Mouse (Mus musculus) MEL (cell line): ENCODE measurements around the gene Fgd2. TPM values are rescaled to one million over a fixed set of nuclear protein-coding genes. Genes with fewer than 3 reads are reported as not detected.
A peak's percentile ranks its signal among the peaks of the same experiment; 100 is the strongest.

Experiments used
- DNase-seq: peaks from one replicate; pipeline ENCODE4 v3.0.0; 2011; ENCODE audit warnings: low read depth, low spot score
- H3K27ac ChIP-seq: 2 replicates; pipeline ENCODE4 v1.5.1; 2012; ENCODE audit warnings: low read depth, mild to moderate bottlenecking, control low read depth, low read length, moderate library complexity; ENCODE audit not compliant: control insufficient read depth
- H3K27me3 ChIP-seq, 2 experiments: fragments of 150-350 bp in 1 of 2; sonication (generic) in 1 of 2; 2 replicates each; pipeline ENCODE4 v1.6.1; 2012; ENCODE audit warnings: low read length in 2 of 2, mild to moderate bottlenecking in 2 of 2, improper control_type of control experiment in 1 of 2, moderate library complexity in 1 of 2; ENCODE audit not compliant: insufficient read depth in 2 of 2, control insufficient read depth in 1 of 2
- H3K36me3 ChIP-seq, 2 experiments: 2 replicates each; pipeline ENCODE4 v1.6.1; 2012 to 2014; ENCODE audit warnings: low read length in 2 of 2, improper control_type of control experiment in 1 of 2, inconsistent platforms in 1 of 2, mild to moderate bottlenecking in 1 of 2; ENCODE audit not compliant: insufficient read depth in 2 of 2, control insufficient read depth in 1 of 2
- H3K4me1 ChIP-seq, 2 experiments: fragments of 150-350 bp in 1 of 2; sonication (generic) in 1 of 2; 2 replicates each; pipeline ENCODE4 v1.6.1; 2012; ENCODE audit warnings: low read length in 2 of 2, improper control_type of control experiment in 1 of 2, mild to moderate bottlenecking in 1 of 2; ENCODE audit not compliant: insufficient read depth in 2 of 2, control insufficient read depth in 1 of 2
- H3K4me3 ChIP-seq, 2 experiments: fragments of 150-350 bp in 1 of 2; sonication (generic) in 1 of 2; 2 replicates each; pipeline ENCODE4 v1.5.1; 2012; ENCODE audit warnings: low read depth in 2 of 2, low read length in 2 of 2, mild to moderate bottlenecking in 2 of 2, moderate library complexity in 2 of 2, control low read depth in 1 of 2, improper control_type of control experiment in 1 of 2; ENCODE audit not compliant: control insufficient read depth in 1 of 2, insufficient read depth in 1 of 2
- H3K79me2 ChIP-seq: 2 replicates; pipeline ENCODE4 v1.6.1; 2012; ENCODE audit warnings: mild to moderate bottlenecking, low read length, moderate library complexity; ENCODE audit not compliant: control insufficient read depth, poor library complexity, insufficient read depth
- H3K9ac ChIP-seq: 2 replicates; pipeline ENCODE4 v1.6.1; 2012; ENCODE audit warnings: low read depth, mild to moderate bottlenecking, control low read depth, low read length, moderate library complexity; ENCODE audit not compliant: control insufficient read depth, poor library complexity, severe bottlenecking
- H3K9me3 ChIP-seq: fragments of 150-350 bp; sonication (generic); replicated peaks from 2 replicates; pipeline ENCODE4 v1.6.1; 2012; ENCODE audit warnings: mild to moderate bottlenecking, low read length, improper control_type of control experiment, moderate library complexity; ENCODE audit not compliant: insufficient read depth
- ELF1 ChIP-seq: IDR thresholded peaks from 2 replicates; pipeline ENCODE4 v1.6.1; 2014; ENCODE audit warnings: low read depth, mild to moderate bottlenecking, inconsistent platforms, low read length, improper control_type of control experiment, moderate library complexity
- GABPA ChIP-seq: IDR thresholded peaks from 2 replicates; pipeline ENCODE4 v1.6.1; 2012; ENCODE audit warnings: low read depth, mild to moderate bottlenecking, inconsistent platforms, low read length, improper control_type of control experiment, moderate library complexity
- GATA1 ChIP-seq: IDR thresholded peaks from 2 replicates; pipeline ENCODE4 v1.6.1; 2011; ENCODE audit warnings: low read depth, low read length, improper control_type of control experiment
- JUND ChIP-seq: IDR thresholded peaks from 2 replicates; pipeline ENCODE4 v1.6.1; 2011; ENCODE audit warnings: low read depth, mild to moderate bottlenecking, improper control_type of control experiment, low read length
- MAX ChIP-seq: IDR thresholded peaks from 2 replicates; pipeline ENCODE4 v1.6.1; 2011; ENCODE audit warnings: low read length, improper control_type of control experiment
- MEF2A ChIP-seq: IDR thresholded peaks from 2 replicates; pipeline ENCODE4 v1.6.1; 2014; ENCODE audit warnings: low read depth, mild to moderate bottlenecking, inconsistent platforms, low read length, improper control_type of control experiment; ENCODE audit not compliant: poor library complexity, insufficient replicate concordance, severe bottlenecking; ENCODE audit errors: extremely low read depth
- NELFE ChIP-seq: IDR thresholded peaks from 2 replicates; pipeline ENCODE4 v1.6.1; 2011; ENCODE audit warnings: low read depth, low read length, improper control_type of control experiment
- NRF1 ChIP-seq: IDR thresholded peaks from 2 replicates; pipeline ENCODE4 v1.6.1; 2014; ENCODE audit warnings: low read depth, mild to moderate bottlenecking, inconsistent platforms, low read length, improper control_type of control experiment, moderate library complexity; ENCODE audit not compliant: poor library complexity, insufficient read depth, severe bottlenecking
- POLR2A ChIP-seq, 2 experiments: IDR thresholded peaks; 2 replicates each; pipeline ENCODE4 v1.6.1; 2011 to 2012; ENCODE audit warnings: low read length in 2 of 2, mild to moderate bottlenecking in 2 of 2, control low read depth in 1 of 2, improper control_type of control experiment in 1 of 2, low read depth in 1 of 2, moderate library complexity in 1 of 2; ENCODE audit not compliant: control insufficient read depth in 1 of 2, insufficient read depth in 1 of 2, poor library complexity in 1 of 2
- RCOR1 ChIP-seq: IDR thresholded peaks from 2 replicates; pipeline ENCODE4 v1.6.1; 2012; ENCODE audit warnings: low read depth, mild to moderate bottlenecking, inconsistent platforms, low read length, improper control_type of control experiment
- UBTF ChIP-seq: IDR thresholded peaks from 2 replicates; pipeline ENCODE4 v1.6.1; 2012; ENCODE audit warnings: low read depth, mild to moderate bottlenecking, inconsistent platforms, low read length, improper control_type of control experiment, moderate library complexity, borderline replicate concordance; ENCODE audit not compliant: insufficient read depth
- USF2 ChIP-seq, 2 experiments: IDR thresholded peaks; 2 replicates each; pipeline ENCODE4 v1.6.1; 2011 to 2012; ENCODE audit warnings: improper control_type of control experiment in 2 of 2, low read length in 2 of 2, borderline replicate concordance in 1 of 2, inconsistent platforms in 1 of 2, low read depth in 1 of 2, mild to moderate bottlenecking in 1 of 2; ENCODE audit not compliant: insufficient read depth in 1 of 2
- ZNF384 ChIP-seq: IDR thresholded peaks from 2 replicates; pipeline ENCODE4 v1.6.1; 2012; ENCODE audit warnings: low read depth, mild to moderate bottlenecking, inconsistent platforms, low read length, improper control_type of control experiment
- polyA plus RNA-seq, 2 experiments: library from polyadenylated mRNA; stranded (reverse) in 1 of 2; unstranded in 1 of 2; fragments of >175 nt in 1 of 2; fragments of >200 nt in 1 of 2; gene quantifications; 2 replicates each; pipeline versions ENCODE4 v1.2.1 to v1.2.4; 2012; ENCODE audit warnings: low replicate concordance in 2 of 2, low read depth in 1 of 2; ENCODE audit not compliant: insufficient read length in 2 of 2, insufficient read depth in 1 of 2, missing spikeins in 1 of 2
- total RNA-seq: library from RNA; depleted of rRNA; stranded (reverse); fragments of 300-350 nt; gene quantifications from 2 replicates; pipeline ENCODE4 v1.2.3, GENCODE M21; 2012

Fgd2 gene
- total and polyA plus RNA-seq, 3 experiments: 0.23 to 0.39 TPM; not detected in 1

DNA sequence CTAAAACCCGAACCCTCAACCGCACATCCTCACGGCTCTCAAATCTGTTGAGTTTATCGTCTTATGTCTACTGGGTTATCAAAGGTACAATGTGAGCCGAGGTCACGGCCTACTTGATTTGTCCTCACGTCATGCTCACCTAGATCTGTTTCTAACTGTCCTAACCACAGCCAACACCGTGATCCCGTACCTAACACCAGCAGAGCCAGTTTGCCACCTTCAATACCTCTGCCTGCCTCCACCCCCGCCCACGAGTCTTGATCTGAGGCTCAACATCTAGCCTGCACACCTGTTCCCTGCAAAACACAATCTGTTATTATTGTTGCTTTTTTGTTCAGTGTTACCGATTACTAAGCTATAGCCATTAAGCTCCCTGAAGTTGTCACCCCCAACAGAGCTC lies 15.4 kb upstream of the Fgd2 start:
- H3K27ac ChIP-seq: no peak overlapping the region
- H3K27me3 ChIP-seq: no peaks in the 10 kb centered on the region
- no peak overlapping the region for H3K9ac ChIP-seq
- H3K9me3 ChIP-seq: no peaks in the 10 kb centered on the region
- no peak for DNase-seq
- H3K4me1 ChIP-seq: peaks cover 2 to 22% of the 10 kb centered on the region in 2 experiments; a peak in 3 of 4 replicates
- TF ChIP-seq NRF1 (no peak), POLR2A (IDR thresholded peaks at IDR 0.05; ENCODE audit: control insufficient read depth in 1 of 2, insufficient read depth in 1 of 2, low read depth in 1 of 2, low read length in 2 of 2, poor library complexity in 1 of 2) (no peak), USF2 (IDR thresholded peaks at IDR 0.05; ENCODE audit: borderline replicate concordance in 1 of 2, insufficient read depth in 1 of 2, low read depth in 1 of 2, low read length in 2 of 2) (no peak), ELF1 (no peak), MAX (no peak), UBTF (no peak), MEF2A (no peak), ZNF384 (no peak), GABPA (no peak), GATA1 (no peak)
- no peak overlapping the region for H3K4me3 ChIP-seq
- H3K79me2 ChIP-seq: peaks cover 19% of the 10 kb centered on the region
- peaks cover 0 to 9% of the 10 kb centered on the region in 2 experiments; a peak in 2 of 4 replicates for H3K36me3 ChIP-seq

- Histone ChIP-seq H3K4me1 (peaks cover 2 to 22% of the 10 kb centered on the region in 2 experiments; a peak in 3 of 4 replicates), H3K36me3 (peaks cover 0 to 9% of the 10 kb centered on the region in 2 experiments; a peak in 2 of 4 replicates)
- TF ChIP-seq JUND (no peak), NELFE (no peak), MEF2A (no peak), RCOR1 (0 out of 2 replicates have a peak, but pooled peaks have one; percentile 7)
- TF ChIP-seq, all 39 proteins: peak for 1
- Histone ChIP-seq H3K9ac (peak overlapping the region; percentile 92), H3K27me3 (no peaks in the 10 kb centered on the region), H3K9me3 (no peaks in the 10 kb centered on the region), H3K79me2 (peaks cover 19% of the 10 kb centered on the region), H3K4me3 (peak overlapping the region; percentile 85), H3K27ac (no peak overlapping the region)
- DNase-seq: peak; percentile 14
Observed at GRCm38 (mm10) chr17:29346496-29347125, 14.1 kb upstream of the Fgd2 start.
